In the genomic region with DNA sequence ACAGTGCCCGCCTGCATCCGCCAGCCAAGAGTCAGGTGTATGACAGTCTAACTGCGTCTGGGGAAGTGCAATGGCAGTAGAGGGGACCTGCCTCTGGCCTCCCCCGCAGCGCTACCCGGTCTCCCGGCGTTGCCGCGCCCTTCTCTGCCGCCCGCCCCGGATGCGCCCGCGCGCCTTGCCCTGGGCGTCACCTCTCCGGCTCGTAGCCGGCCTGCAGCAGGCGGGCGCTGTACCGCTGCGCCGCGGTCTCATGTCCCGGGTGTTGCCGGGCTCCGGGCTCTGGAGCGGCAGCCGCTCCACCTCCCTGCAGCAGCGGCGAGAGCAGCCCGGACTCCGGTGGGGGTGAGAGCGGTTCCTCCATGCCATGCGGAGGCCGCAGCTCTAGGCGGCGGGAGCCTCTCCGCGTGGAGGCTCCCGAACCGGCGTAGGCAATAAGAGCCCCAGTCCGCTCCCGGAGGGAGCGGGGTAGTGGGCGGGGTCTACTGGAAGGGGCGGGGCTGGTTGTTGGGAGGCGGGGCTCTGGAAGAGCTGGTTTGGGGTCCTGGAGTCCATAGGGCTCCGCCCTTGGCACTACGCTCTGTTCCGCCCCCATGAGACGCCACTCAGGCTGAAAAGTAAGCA, we compare ENCODE assay signal across 8 mouse cellular contexts. TPM values are rescaled to one million over a fixed set of nuclear protein-coding genes. Genes with fewer than 3 reads are reported as not detected.
DNase-seq lines count a peak whose midpoint lies in the region; ATAC-seq and TF ChIP-seq lines count a peak whose summit lies in the region.

A gene (minus strand): TSS at position 484 of the 621 bp plus-strand sequence.

- peak within 1 kb of the TSS; percentile 95 for H3K27ac ChIP-seq in heart, adult 2 months
- H3K27ac ChIP-seq in liver, adult 2 months (replicated peaks; ENCODE audit: insufficient read depth, low read depth, low read length): no peak within 1 kb of the TSS
- H3K27ac ChIP-seq in stomach, embryonic 15.5 days: no peak within 1 kb of the TSS; the same call in 1 of the 2 replicates

- no peaks in the 10 kb centered on the region for H3K9me3 ChIP-seq in stomach, embryonic 15.5 days

- H3K79me2 ChIP-seq in heart, adult 2 months (replicated peaks; ENCODE audit: control insufficient read depth, insufficient read depth, low read length): no peaks in the 10 kb centered on the region
- no peaks in the 10 kb centered on the region for H3K79me2 ChIP-seq in liver, adult 2 months (ENCODE audit: control insufficient read depth, insufficient read depth, low read length)

- H3K36me3 ChIP-seq in heart, adult 2 months (ENCODE audit: control insufficient read depth, insufficient read depth, low read length): no peaks in the 10 kb centered on the region
- no peaks in the 10 kb centered on the region for H3K36me3 ChIP-seq in liver, adult 2 months (ENCODE audit: control insufficient read depth, insufficient read depth, low read length)
- no peaks in the 10 kb centered on the region for H3K36me3 ChIP-seq in stomach, embryonic 15.5 days

- intact Hi-C loops in heart, adult 2 months (cut with DNase I): loop anchor here (1.0 kb wide), 1 partner anchor 11 kb away; no protein-coding TSS in a partner anchor

- ATAC-seq in monocyte, adult 5-6 weeks (replicated peaks; ENCODE audit: insufficient number of reproducible peaks, low FRiP score, low TSS enrichment, poor library complexity, severe bottlenecking): peak; percentile 37
- peak; percentile 67 for ATAC-seq in stomach, embryonic 15.5 days (ENCODE audit: insufficient read depth, low FRiP score, low read depth)

- H3K4me1 ChIP-seq in heart, adult 2 months (ENCODE audit: control insufficient read depth, insufficient read depth, low read length): peaks cover 9% of the 10 kb centered on the region
- H3K4me1 ChIP-seq in liver, adult 2 months (ENCODE audit: control insufficient read depth, insufficient read depth, low read length): peaks cover 4% of the 10 kb centered on the region; the same call in 1 of the 2 replicates
- peaks cover 28% of the 10 kb centered on the region for H3K4me1 ChIP-seq in stomach, embryonic 15.5 days

- no peaks in the 10 kb centered on the region for H3K27me3 ChIP-seq in heart, adult 2 months (ENCODE audit: control insufficient read depth, insufficient read depth, low read length)
- H3K27me3 ChIP-seq in liver, adult 2 months (ENCODE audit: control insufficient read depth, insufficient read depth, low read length): 0 out of 2 replicates have a peak, but pooled peaks cover 3% of the 10 kb centered on the region
- H3K27me3 ChIP-seq in stomach, embryonic 15.5 days (replicated peaks): no peaks in the 10 kb centered on the region

- H3K4me2 ChIP-seq in stomach, embryonic 15.5 days: peak within 1 kb of the TSS; percentile 99

- H3K9ac ChIP-seq in heart, adult 2 months (ENCODE audit: low read depth, low read length): peak within 1 kb of the TSS; percentile 73
- peak within 1 kb of the TSS; percentile 42 for H3K9ac ChIP-seq in liver, adult 2 months (ENCODE audit: low read depth, low read length)
- peak within 1 kb of the TSS; percentile 57 for H3K9ac ChIP-seq in stomach, embryonic 15.5 days

- TF ChIP-seq POLR2A in heart, adult 2 months (IDR thresholded peaks at IDR 0.05; ENCODE audit: insufficient read depth, low read depth, low read length): peak; percentile 56
- TF ChIP-seq POLR2A in liver, adult 2 months (IDR thresholded peaks at IDR 0.05; ENCODE audit: extremely low read depth, insufficient read depth, low read length): no peak

- peak within 1 kb of the TSS; percentile 76 for H3K4me3 ChIP-seq in heart, adult 2 months
- H3K4me3 ChIP-seq in liver, adult 2 months (ENCODE audit: insufficient read depth, low read depth, low read length): peak within 1 kb of the TSS; percentile 60
- peak within 1 kb of the TSS; percentile 68 for H3K4me3 ChIP-seq in stomach, embryonic 15.5 days (replicated peaks)

- TF ChIP-seq CTCF in heart, adult 2 months (IDR thresholded peaks at IDR 0.05): no peak
- no peak for TF ChIP-seq CTCF in liver, adult 2 months (IDR thresholded peaks at IDR 0.05; ENCODE audit: low read depth, low read length)

- peak; percentile 87 for DNase-seq in 3134 (ENCODE audit: extremely low read depth, insufficient read length, low spot score)
- peak; percentile 68 to 74 for DNase-seq in adrenal gland, adult 18-20 months (ENCODE audit: low spot score in 2 of 2)
- DNase-seq in embryo, embryonic 11.5 days (ENCODE audit: low read depth, low spot score): peak; percentile 69
- peak; percentile 88 to 90 for DNase-seq in heart, adult 2 months
- DNase-seq in kidney, adult 8-10 months: peak; percentile 58 to 68
- DNase-seq in liver, adult 2 months (ENCODE audit: extremely low read depth, low read depth, low spot score): no peak

- under 1% methylated on average over 56 of the region's 56 CpGs for WGBS in heart, adult 2 months
- 2% methylated on average over 54 of the region's 56 CpGs for WGBS in liver, adult 2 months
- under 1% methylated on average over 53 of the region's 56 CpGs for WGBS in stomach, embryonic 15.5 days

- TF ChIP-seq EP300 in heart, adult 2 months (IDR thresholded peaks at IDR 0.05; ENCODE audit: insufficient read depth, low read depth, low read length): no peak

RNA-seq across cellular contexts. Expression of the gene that starts here (rescaled TPM):
- total RNA-seq in adrenal gland, adult 18-20 months (2021): 10 to 100 TPM; 49.6 to 63.7 TPM
- 10 to 100 TPM; 17.8 to 18.9 TPM for total RNA-seq in heart, adult 2 months (2021)
- polyA plus RNA-seq in heart, adult 2 months (2012; rRNA removed): 34.2 and 36.3 TPM in 2 replicates
- total RNA-seq in liver, adult 2 months (2014; rRNA removed): 1.1 and 2.6 TPM in 2 replicates
- polyA plus RNA-seq in liver, adult 2 months (2012; rRNA removed): 3.4 and 5.2 TPM in 2 replicates
- total RNA-seq in monocyte, adult 5-6 weeks (2017): 16.4 to 27.6 TPM (median 22.7 TPM) in 3 replicates
- 45.8 and 46.0 TPM in 2 replicates for polyA plus RNA-seq in stomach, embryonic 15.5 days (2015; fragmentation: Nextera tagmentation; extraction: Ambion mirVana)
